Mouse (Mus musculus): ENCODE results near the gene Skap1.

DNA sequence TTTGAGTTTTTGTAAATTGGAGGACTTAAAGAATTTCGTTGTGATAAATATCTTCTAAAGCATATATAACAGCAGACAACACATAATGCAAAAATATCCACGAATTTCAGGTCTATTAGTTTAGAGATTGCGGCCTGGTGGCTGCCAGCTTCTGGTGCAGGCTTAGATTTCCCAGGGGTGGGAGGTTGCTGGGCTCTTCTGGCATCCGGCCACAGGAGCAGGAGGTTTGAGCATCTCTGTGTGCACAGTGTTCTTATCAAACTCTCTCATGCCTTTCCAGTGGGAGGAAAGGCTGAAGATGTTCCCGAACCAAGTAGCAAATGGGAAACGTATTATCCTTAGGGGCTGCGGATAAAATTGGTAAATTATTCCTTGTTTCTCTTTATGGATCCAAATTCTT lies 77.6 kb downstream of the Skap1 start:
- no peak for TF ChIP-seq GATA1 (IDR thresholded peaks at IDR 0.05; ENCODE audit: borderline replicate concordance, low read length)
- TF ChIP-seq FLI1 (IDR thresholded peaks at IDR 0.05; ENCODE audit: low read length) = no peak

Data from megakaryocyte, embryonic 14.5 days (primary cell).